Mouse (Mus musculus) midbrain, embryonic 12.5 days (tissue): Measurements from ENCODE around the gene Slc2a3. TPM values are rescaled to one million over a fixed set of nuclear protein-coding genes. Genes with fewer than 3 reads are reported as not detected.
A peak's percentile ranks its signal among the peaks of the same experiment; 100 is the strongest.
"Not testable (repeated sequence)": the region's sequence is repeated elsewhere in the genome, so short reads cannot be mapped to it uniquely, and the experiment has no call there.

Source experiments
- ATAC-seq: fragments of 200-750 bp; cut with Nextera tagmentation; 2 replicates; pipeline ENCODE4 v1.8.0; 2017; ENCODE audit warnings: low read depth, moderate TSS enrichment, moderate library complexity; ENCODE audit not compliant: low FRiP score
- H3K27ac ChIP-seq: fragments of 300-500 bp; sonication (generic); replicated peaks from 2 replicates; pipeline ENCODE4 v1.5.1; 2016; ENCODE audit warnings: mild to moderate bottlenecking
- H3K27me3 ChIP-seq: fragments of 300-500 bp; sonication (generic); 2 replicates; pipeline ENCODE4 v1.6.1; 2016; ENCODE audit warnings: mild to moderate bottlenecking
- H3K36me3 ChIP-seq: fragments of 300-500 bp; sonication (generic); 2 replicates; pipeline ENCODE4 v1.6.1; 2016
- H3K4me1 ChIP-seq: fragments of 300-500 bp; sonication (generic); 2 replicates; pipeline ENCODE4 v1.6.1; 2016
- H3K4me2 ChIP-seq: fragments of 300-500 bp; sonication (generic); replicated peaks from 2 replicates; pipeline ENCODE4 v1.6.1; 2016; ENCODE audit warnings: mild to moderate bottlenecking, moderate library complexity
- H3K4me3 ChIP-seq: fragments of 300-500 bp; sonication (generic); 2 replicates; pipeline ENCODE4 v1.5.1; 2016; ENCODE audit warnings: mild to moderate bottlenecking
- H3K9ac ChIP-seq: fragments of 300-500 bp; sonication (generic); replicated peaks from 2 replicates; pipeline ENCODE4 v1.6.1; 2016; ENCODE audit warnings: mild to moderate bottlenecking, moderate library complexity
- H3K9me3 ChIP-seq: fragments of 300-500 bp; sonication (generic); 2 replicates; pipeline ENCODE4 v1.6.1; 2016; ENCODE audit warnings: mild to moderate bottlenecking
- WGBS: fragments of 180-500 bp; shearing (Covaris S2); methylation state at CpG from one replicate; pipeline ENCODE4 v1.1.7; 2016; 5-methylcytosine and 5-hydroxymethylcytosine counted together
- polyA plus RNA-seq: library from polyadenylated mRNA; unstranded; fragments of >200 nt; fragmentation: Nextera tagmentation; extraction: Ambion mirVana; gene quantifications from 2 replicates; pipeline ENCODE4 v1.2.1, GENCODE M21; 2016

Gene Slc2a3
- polyA plus RNA-seq, 1 experiment from 2014 or later = 22.5 TPM

GRCm38 (mm10) chr6:122715886-122716285 is 85.6 kb downstream of the Slc2a3 start:
- Histone ChIP-seq H3K4me2 (peak overlapping the region; percentile 6; the same call in 1 of the 2 replicates), H3K36me3 (no peaks in the 10 kb centered on the region), H3K4me3 (no peak overlapping the region), H3K4me1 (peaks cover 9% of the 10 kb centered on the region), H3K27ac (peak overlapping the region; percentile 54), H3K9ac (no peak overlapping the region), H3K27me3 (no peaks in the 10 kb centered on the region), H3K9me3 (no peaks in the 10 kb centered on the region)
- WGBS = 4% methylated on average over 4 of the region's 4 CpGs
- ATAC-seq = peak; percentile 27; the same call in 1 of the 2 replicates

DNA sequence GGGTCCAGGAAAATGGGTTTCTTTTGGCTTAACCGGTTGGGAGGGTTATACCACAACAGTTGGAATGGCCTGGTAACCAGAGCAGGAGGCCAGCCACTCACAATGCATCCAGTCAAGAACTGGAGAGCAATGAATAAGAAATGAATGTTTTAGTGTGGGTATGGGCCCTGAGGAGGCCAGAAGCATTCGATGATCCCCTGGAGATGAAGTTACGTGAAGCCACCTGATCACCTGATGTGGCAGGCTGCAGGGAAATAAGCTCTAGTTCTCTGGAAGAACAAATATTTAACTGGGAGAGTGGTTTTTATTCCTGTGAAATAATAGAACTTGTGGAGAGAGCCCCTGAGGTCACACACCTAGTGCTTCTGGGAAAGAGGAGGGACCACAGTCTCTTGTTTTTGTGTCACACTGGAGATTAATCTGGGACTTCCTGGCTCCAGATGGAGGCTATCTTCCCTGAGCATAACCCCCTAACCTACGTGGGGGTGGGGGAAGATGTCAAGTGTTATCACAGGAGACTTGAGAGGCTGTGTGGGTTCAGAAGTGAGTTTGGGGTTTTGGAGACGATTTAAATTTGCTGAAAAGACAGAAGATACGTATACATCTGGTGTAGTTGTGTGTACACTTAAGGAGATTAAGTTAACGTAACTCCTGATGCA is 86.6 kb downstream of the Slc2a3 start:
- WGBS = 55% methylated on average over 7 of the region's 7 CpGs
- Histone ChIP-seq H3K27me3 (no peaks in the 10 kb centered on the region), H3K36me3 (no peaks in the 10 kb centered on the region), H3K9ac (no peak overlapping the region), H3K9me3 (no peaks in the 10 kb centered on the region), H3K4me1 (peaks cover 9% of the 10 kb centered on the region), H3K4me3 (no peak overlapping the region), H3K4me2 (no peak overlapping the region), H3K27ac (no peak overlapping the region)
- no peak for ATAC-seq

GRCm38 (mm10) chr6:122713116-122713515 is 88.3 kb downstream of the Slc2a3 start:
- H3K9ac ChIP-seq, H3K27ac ChIP-seq, H3K4me2 ChIP-seq, H3K4me1 ChIP-seq, H3K4me3 ChIP-seq, ATAC-seq, H3K9me3 ChIP-seq, H3K36me3 ChIP-seq, H3K27me3 ChIP-seq: not testable (repeated sequence)
- WGBS = 94% methylated on average over 7 of the region's 7 CpGs

DNA sequence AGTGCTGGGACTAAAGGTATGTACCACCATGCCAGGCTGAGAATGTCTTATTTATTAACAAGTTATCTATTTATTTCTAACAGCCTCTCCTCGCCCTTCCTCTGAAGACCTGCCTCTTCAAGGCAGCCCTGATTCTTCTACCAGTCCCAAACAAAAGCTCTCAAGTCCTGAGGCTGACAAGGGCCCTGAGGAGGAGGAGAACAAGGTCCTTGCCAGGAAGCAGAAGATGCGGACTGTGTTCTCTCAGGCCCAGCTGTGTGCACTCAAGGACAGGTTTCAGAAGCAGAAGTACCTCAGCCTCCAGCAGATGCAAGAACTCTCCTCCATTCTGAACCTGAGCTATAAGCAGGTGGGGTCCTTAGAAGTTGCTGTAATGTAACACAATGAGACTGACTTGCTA is 90.0 kb downstream of the Slc2a3 start:
- Histone ChIP-seq H3K9me3 (no peaks in the 10 kb centered on the region), H3K4me2 (no peak overlapping the region), H3K4me1 (peaks cover 9% of the 10 kb centered on the region), H3K36me3 (no peaks in the 10 kb centered on the region), H3K9ac (no peak overlapping the region), H3K27ac (no peak overlapping the region), H3K4me3 (no peak overlapping the region), H3K27me3 (peaks cover 13% of the 10 kb centered on the region)
- WGBS = 89% methylated on average over 2 of the region's 2 CpGs
- ATAC-seq = no peak

- H3K27me3 ChIP-seq = peaks cover 13% of the 10 kb centered on the region
- WGBS = 79% methylated on average over 4 of the region's 4 CpGs
- H3K4me2 ChIP-seq = no peak overlapping the region
- H3K9ac ChIP-seq = no peak overlapping the region
- ATAC-seq = no peak
- H3K9me3 ChIP-seq = no peaks in the 10 kb centered on the region
- H3K4me3 ChIP-seq = no peak overlapping the region
- no peak overlapping the region for H3K27ac ChIP-seq
- H3K4me1 ChIP-seq = no peaks in the 10 kb centered on the region
- no peaks in the 10 kb centered on the region for H3K36me3 ChIP-seq
Measured at GRCm38 (mm10) chr6:122708826-122709225, 92.6 kb downstream of the Slc2a3 start.

GRCm38 (mm10) chr6:122707036-122707800 is 94.2 kb downstream of the Slc2a3 start, which contains the start of gene Nanog:
TSS of gene Nanog (plus strand) at chr6:122707489.
- Histone ChIP-seq H3K36me3 (no peaks in the 10 kb centered on the region), H3K27ac (no peak within 1 kb of the TSS), H3K27me3 (peaks cover 16% of the 10 kb centered on the region), H3K4me2 (no peak within 1 kb of the TSS), H3K4me1 (peaks cover 5% of the 10 kb centered on the region; the same call in 1 of the 2 replicates), H3K9me3 (no peaks in the 10 kb centered on the region), H3K9ac (no peak within 1 kb of the TSS), H3K4me3 (no peak within 1 kb of the TSS)
- no peak for ATAC-seq
- WGBS = 16% methylated on average over 12 of the region's 12 CpGs

DNA sequence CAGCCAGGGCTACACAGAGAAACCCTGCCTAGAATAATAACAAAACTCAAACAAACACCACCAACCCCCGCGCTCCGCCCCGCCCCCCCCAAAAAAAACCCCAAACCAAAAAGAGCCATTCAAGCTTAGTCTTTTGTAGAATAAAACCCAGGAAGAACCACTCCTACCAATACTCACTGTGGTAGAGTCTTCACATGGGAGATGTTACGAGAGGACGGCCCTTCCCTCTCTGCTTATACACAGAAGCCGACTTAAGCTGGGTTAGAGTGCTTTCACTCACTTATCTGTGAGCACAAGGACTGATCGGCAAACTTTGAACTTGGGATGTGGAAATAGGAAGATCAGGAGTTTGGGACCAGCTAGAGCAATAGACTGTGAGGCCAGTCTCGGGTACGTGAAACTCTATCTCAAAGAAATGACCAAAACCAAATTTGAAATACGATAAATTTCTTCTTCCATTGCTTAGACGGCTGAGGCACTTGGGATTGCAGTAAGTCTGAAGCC is 95.1 kb downstream of the Slc2a3 start:
- H3K4me3 ChIP-seq = no peak overlapping the region
- no peak overlapping the region for H3K9ac ChIP-seq
- WGBS = 73% methylated on average over 12 of the region's 12 CpGs

GRCm38 (mm10) chr6:122703706-122704105 is 97.7 kb downstream of the Slc2a3 start:
- Histone ChIP-seq H3K4me3 (no peak overlapping the region), H3K9ac (no peak overlapping the region), H3K27me3 (peaks cover 16% of the 10 kb centered on the region), H3K4me2 (no peak overlapping the region), H3K27ac (no peak overlapping the region), H3K4me1 (peaks cover 5% of the 10 kb centered on the region; the same call in 1 of the 2 replicates), H3K9me3 (no peaks in the 10 kb centered on the region), H3K36me3 (no peaks in the 10 kb centered on the region)
- WGBS = 17% methylated on average over 1 of the region's 1 CpGs
- ATAC-seq = no peak

More for the DNA sequence above, 95.1 kb downstream of the Slc2a3 start:
- ATAC-seq = no peak
- Histone ChIP-seq H3K27me3 (peaks cover 16% of the 10 kb centered on the region), H3K27ac (no peak overlapping the region), H3K9me3 (no peaks in the 10 kb centered on the region), H3K4me2 (no peak overlapping the region), H3K4me1 (peaks cover 5% of the 10 kb centered on the region; the same call in 1 of the 2 replicates), H3K36me3 (no peaks in the 10 kb centered on the region)

- Histone ChIP-seq H3K9me3 (no peaks in the 10 kb centered on the region), H3K4me1 (peaks cover 5% of the 10 kb centered on the region; the same call in 1 of the 2 replicates), H3K9ac (no peak overlapping the region), H3K27me3 (peaks cover 13% of the 10 kb centered on the region), H3K27ac (no peak overlapping the region), H3K4me2 (no peak overlapping the region), H3K4me3 (no peak overlapping the region), H3K36me3 (no peaks in the 10 kb centered on the region)
- 8% methylated on average over 6 of the region's 6 CpGs for WGBS
- ATAC-seq = no peak
Measured at GRCm38 (mm10) chr6:122703251-122703650, 98.2 kb downstream of the Slc2a3 start.

DNA sequence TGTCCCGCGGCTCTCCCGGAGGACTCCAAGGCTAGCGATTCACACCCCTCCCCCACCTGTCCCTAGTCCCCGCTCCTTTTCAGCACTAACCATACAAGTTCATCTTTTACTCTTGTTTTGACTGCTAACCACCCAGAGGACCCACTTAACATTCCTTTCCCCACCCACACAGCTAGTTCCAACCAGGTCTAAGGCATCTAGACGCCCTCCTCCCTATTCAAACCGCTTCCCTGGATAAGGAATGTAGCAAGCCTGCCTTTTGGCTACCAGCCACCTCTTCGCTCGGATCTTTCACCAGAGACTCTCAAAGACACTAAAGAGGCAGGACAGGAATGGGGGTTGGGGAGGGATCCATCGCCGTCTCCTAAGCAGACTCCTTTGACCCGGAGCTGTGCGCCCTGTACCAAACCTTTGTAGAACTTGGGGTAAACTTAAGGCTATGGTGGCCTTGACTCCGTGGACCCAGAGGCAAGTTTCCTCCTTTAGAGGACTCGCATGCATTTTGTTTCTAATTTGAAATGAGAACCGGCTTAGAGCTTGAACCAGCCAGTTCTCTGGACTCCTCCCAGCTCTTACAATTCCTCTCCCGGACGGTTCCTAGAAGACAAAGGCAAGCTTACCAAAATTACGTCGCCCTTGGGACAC is 98.8 kb downstream of the Slc2a3 start:
- no peaks in the 10 kb centered on the region for H3K9me3 ChIP-seq
- 0 out of 2 replicates have a peak overlapping the region, but pooled peaks have one; percentile 49 for H3K27ac ChIP-seq
- H3K36me3 ChIP-seq = no peaks in the 10 kb centered on the region
- peak overlapping the region; percentile 37; the same call in 1 of the 2 replicates for H3K9ac ChIP-seq
- peak overlapping the region; percentile 40 for H3K4me2 ChIP-seq
- H3K4me3 ChIP-seq = no peak overlapping the region
- WGBS = 8% methylated on average over 20 of the region's 20 CpGs
- ATAC-seq = peak; percentile 68
- peaks cover 5% of the 10 kb centered on the region; the same call in 1 of the 2 replicates for H3K4me1 ChIP-seq
- peaks cover 9% of the 10 kb centered on the region for H3K27me3 ChIP-seq

- no peak overlapping the region for H3K9ac ChIP-seq
- H3K4me2 ChIP-seq = no peak overlapping the region
- H3K4me1 ChIP-seq = peaks cover 5% of the 10 kb centered on the region; the same call in 1 of the 2 replicates
- H3K27ac ChIP-seq = no peak overlapping the region
- no peaks in the 10 kb centered on the region for H3K36me3 ChIP-seq
- no peak for ATAC-seq
- 0 out of 2 replicates have a peak, but pooled peaks cover 3% of the 10 kb centered on the region for H3K27me3 ChIP-seq
- no peak overlapping the region for H3K4me3 ChIP-seq
- no peaks in the 10 kb centered on the region for H3K9me3 ChIP-seq
- 86% methylated on average over 5 of the region's 5 CpGs for WGBS
Measured at GRCm38 (mm10) chr6:122701816-122702215, 99.6 kb downstream of the Slc2a3 start.
